Mouse (Mus musculus) left cerebral cortex, adult 11 months (tissue): ENCODE data around the gene Marcks.
A peak's percentile ranks its signal among the peaks of the same experiment; 100 is the strongest.
"Not testable (repeated sequence)": the region's sequence is repeated elsewhere in the genome, so short reads cannot be mapped to it uniquely, and the experiment has no call there.

Experiments used
- DNase-seq: peaks from one replicate; pipeline ENCODE4 v3.0.0; 2022; ENCODE audit warnings: low spot score

The Marcks gene

DNA sequence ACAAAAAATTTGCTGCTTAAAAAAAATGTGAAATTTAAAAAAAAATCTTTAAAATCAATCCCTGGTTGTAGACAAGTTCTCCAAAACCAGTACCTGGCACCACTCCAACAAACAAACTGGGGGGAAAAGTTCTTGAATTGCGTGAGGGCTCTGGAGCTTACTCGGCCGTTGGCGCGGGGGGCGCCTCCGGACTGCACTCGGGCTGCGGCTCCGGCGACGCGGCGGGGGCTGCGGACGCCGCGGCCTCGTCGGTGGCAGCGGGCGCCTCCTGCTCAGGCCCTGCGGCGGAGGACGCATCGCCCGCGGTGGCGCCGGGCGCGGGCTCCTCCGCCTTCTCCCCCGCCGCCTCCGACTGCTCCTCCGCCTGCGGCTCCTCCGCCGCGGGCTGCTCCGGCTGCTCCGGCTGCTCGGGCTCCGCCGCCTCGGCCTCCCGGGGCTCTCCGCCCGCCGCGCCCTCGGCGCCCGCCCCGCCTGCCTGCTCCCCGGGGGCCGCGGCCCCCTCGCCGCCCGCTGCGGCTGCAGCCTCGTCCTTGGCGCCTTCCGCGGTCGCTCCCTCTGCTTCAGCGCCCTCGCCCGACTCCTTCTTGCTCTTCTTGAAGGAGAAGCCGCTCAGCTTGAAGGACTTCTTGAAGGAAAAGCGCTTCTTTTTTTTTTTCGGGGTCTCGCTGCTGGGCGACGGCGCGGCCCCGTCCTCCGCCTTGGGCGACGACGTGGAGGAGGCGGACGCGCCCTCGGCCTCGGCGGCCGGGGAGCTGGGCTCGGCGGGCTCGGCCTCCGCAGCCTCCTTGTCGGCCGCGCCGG is 2.6 kb downstream of the Marcks start:
- peak; percentile 10 for DNase-seq

DNA sequence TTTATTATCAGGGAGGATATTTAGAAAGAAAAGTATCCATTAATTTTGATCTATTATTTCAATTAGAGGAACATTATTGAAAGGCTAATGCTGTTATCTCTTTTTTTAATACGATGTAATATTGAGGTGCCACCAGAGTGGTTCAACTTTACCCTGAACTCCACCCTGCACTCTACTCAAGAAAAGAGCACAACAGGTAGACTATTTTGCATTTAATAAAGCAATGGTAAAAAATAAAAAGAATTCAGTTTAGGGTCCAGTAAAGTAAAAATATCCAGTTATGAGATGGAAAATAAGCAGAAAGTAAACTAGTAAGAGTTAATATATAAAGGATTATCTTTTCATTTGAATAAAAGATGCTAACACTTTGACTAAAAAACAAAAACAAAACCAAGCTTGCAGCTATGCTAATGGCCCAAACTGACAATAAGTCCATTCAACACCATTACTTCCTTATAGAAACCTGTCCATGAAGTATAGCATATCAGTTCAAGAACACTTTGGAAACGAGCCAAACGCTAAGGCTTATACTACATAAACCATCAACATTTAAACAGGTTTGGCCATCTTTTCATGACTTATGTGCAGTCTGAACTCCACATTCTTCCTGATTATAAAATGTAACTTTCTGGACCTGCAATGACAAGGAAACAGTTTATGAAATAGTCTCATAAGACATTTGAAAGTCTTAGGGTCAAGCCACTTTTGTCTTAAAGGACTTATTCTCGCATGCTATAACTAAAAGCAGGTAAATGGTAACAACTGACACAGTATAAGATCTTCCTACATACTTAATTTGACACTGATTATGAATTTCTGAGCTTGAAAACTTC is 4.6 kb downstream of the Marcks start:
- DNase-seq: no peak

DNA sequence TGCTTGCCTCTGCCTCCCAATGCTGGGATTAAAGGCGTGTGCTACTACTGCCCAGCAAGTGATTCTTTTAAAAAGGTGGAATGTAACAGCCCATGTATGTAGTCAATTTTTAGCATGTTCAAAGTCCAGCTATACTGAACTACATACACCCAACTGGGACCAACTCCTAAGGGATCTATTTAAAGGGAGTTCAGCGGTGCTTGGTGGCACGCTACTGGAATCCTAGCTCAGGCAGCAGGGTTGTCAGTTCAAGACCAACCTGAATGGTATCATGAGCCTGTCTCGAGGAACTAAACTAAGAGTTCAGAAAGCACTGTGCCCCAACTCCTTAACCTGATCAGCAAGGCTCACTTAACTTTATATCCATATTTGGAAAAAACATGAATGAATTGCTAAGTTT is 6.0 kb downstream of the Marcks start:
- DNase-seq: no peak

DNA sequence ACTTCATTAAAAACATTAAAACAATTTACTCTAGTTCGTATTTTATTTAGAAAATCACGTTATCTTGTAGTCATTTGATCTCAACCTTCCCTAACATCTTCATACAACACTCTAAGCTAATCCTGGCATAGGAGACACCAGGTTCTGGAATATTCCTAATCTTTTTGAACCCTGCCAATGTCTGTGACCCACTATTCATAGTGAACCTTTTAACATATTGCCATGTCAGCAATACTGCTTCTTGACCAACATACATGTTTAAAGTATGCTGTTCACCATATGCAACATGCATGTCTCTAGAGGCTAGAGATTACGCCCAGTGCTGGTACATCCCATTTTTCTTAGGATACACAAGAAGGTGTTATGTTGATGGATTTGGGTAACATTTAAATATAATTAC is 9.1 kb downstream of the Marcks start:
- no peak for DNase-seq

DNA sequence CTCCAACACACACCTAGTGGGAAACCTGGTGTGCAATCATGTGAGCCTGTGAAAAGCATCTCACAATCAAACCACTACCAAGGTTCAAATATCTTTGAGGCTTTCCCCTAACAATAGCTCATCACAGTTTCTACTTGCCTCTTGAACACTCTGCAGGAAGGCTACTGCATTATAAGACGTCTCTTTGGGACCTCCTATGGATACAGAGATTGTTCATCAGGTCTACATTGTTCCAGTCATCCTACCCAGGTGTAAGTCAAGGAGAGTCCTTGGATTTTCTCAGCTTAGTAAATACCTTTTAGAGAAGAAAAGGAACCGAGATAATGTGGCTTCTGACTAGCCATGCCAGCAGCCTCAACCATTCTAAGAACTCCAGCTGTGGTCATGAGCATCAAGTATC is 23.4 kb downstream of the Marcks start:
- DNase-seq: no peak

DNA sequence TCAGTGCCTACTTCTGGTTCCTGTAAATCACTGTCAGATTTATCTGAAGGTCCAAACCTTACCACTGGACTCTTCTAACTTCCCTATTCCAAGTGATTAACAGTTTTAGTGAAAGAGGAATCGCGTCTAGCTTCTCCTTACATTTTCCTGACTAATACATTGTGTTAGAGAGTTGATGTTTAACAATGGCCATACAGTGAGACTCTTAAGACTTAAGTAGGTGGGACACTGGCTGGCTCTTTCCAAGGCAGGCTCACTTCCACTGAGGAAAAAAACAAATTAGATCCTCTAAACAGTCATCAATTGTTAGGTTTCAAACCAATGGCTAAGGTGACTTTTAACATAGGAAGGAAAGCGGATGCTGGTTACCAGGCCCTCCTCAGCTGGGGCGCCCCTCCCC is 25.9 kb downstream of the Marcks start:
- no peak for DNase-seq

DNA sequence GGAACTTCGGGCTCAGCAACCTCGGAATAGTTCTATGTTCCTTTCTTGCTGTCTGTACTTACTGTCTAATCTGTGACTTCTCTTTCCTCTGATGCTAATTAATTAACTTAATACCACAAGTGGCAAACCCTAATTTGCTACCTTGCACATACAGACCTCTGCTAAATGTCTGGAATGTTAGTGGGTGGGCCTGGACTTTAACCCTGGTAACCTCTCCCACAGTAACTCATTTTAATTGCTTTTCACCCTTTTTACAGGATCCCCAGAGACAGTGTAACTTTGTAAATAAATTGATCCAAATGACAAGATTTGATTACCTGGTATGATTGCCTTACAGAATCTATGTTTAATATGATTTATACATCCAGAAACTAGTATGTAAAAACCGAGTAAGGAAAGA is 26.4 kb downstream of the Marcks start:
- no peak for DNase-seq

DNA sequence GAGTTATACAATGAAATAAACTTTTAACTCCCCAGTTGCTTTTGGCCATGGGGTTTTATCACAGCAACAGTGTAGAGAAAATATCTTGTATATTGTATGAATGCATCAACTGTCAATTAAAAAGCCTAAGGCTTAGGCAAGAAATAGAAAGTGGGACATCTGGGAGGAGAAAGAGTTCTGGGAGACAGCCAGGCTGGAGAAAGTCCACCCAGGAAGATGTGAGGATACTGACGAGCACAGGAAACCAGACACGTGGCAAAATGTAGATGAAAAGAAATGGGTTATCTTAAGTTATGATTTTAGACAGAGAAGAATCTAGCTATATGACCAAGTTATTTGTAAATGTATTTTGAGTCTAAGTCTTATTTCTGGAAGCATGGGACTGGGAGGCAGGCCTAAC is 27.3 kb downstream of the Marcks start:
- no peak for DNase-seq

DNA sequence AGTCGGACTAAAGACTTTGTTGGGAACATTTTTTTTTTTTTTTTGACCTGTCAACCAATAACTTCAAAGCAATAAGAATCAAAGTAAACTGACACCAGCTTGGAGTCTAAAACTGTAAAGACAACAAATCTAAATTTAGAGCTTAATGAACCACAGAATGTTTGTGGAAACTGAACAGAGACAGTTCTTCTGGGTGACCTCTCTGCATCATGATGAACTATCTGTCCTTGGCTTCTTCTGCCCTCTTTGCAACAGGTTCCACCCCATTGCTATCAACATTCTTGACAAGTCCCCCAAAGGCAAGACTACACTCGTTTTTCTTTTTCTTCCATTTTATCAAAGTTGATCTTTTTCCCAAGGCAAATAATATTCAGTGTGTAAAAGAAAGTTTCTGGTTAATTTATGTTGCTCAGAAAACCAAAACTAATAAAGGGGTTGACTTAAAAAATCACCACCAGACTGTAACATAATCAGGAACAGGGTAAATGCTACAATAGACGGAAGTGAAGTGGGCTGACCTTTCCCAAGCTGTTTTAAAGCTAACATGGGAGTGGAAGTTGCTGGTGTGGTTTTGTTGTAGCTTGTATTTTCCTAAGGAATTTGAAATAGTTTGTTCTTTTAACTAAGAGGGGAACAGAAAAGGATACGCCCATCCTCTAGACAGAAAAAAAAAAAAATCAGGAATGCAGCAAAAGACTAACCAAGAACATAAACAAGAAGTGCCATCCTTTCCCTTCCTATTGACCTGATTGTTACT is 31.7 kb downstream of the Marcks start:
- DNase-seq: no peak

DNA sequence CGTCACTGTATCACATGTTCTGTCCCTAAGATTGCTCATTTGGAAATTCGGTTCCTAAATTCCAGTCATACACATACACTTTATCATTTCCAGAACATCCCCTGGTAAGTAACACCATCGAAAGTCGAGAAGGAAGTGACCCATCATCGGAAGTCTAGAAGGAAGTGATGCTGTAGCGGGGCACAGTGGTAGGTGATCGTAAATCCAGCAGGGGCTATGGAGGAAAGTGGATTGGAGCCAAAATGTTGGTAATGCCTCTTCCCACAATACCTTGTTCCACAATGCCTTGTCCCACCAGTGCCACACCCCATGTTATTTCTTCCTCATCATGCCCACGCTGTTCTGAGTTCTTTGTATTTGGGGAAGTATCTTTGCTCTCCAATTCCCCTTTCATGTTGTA is 32.4 kb downstream of the Marcks start:
- no peak for DNase-seq

DNA sequence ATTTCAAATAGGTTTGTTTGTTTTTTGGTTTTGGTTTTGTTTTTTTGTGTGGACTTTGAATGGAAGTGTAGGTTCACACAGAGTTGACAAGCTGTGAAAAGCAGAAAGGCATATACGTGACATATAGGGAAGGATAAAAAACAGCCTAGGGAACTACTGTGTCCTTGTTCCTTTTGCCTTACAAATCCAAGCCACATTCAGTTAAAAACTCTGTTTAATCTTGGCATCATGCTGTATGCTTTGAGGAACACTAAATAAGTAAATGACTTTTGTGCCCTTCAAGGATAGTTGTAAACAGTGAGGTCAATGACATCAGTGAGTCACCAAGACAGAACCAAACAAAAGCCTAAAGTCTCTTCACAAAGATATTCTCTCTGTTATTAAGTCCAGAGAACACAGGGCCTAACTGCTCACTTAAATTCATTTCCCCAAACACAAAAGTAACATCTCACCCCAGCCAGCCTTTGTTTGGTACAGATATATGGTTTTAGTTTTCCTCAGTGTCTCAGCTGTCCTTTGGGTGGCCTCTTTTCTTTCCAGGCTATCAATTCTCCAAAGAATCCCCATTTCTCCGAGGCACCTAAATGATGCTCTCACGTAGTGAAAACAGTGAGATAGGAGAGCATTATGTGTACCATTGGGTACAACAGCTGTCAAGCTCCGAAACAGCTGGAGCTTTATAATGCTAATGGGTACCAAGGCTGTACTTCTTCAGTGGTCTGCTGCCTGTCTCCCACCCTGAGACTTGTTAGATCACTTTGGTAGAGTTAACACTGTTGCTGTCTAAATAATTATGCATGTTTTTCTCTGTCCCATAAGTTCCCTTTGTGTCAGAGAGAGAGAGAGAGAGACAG is 36.3 kb downstream of the Marcks start:
- no peak for DNase-seq

DNA sequence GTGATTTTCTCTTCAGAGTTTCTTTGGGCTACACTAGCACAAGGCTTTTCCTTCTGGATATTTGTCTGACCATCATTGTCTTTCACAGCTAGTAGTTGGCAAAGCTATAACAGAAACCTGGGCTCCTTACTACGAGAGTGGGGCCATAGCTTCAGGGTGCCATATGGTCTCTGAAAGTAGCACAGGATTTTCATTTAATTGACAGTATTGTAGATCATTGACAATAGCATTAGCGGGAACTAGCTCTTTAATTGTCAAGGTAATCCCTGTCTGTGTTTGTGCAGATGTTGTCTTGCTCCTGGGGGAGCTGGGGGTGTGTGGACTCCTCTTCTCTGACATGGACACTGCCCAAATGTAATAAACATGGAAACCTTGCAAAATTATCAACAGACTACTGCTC is 37.0 kb downstream of the Marcks start:
- no peak for DNase-seq

DNA sequence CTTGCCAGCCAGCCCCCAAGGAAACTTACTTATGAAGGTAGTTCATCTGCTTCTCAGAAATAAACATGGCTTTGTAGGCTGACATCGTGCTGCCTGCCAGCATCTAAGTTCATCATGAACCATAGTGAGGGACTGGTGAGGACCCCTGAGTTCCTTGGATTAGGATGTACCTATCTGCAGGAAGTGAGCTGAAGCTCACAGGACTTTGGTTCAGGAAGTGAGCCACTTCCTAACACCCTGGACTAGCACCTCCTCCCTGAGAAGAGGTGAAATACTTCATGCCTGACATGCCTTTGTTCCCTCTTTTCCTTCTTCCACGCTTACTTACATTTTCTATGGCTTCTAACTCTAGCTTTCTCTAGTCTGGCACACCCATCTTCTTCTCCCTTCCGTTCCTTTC is 42.2 kb downstream of the Marcks start:
- no peak for DNase-seq

DNA sequence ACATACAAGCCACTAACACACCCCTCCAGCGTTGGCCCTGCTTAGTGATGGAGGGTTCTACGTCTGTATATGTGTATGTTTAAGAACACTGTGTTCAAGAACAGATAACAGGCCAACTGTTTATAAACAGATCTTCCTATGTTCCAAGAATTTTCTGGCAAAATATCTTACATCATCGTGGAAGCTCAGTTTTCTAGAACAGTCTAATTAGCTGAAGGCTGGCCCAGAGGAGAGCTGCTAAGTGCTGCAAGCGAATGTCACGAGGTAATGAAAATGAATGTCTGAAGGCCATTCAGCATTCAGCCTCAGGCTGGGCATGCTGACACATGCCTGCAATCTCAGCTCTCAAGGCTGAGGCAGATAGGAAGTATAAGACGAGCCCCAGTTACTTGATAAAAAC is 42.9 kb downstream of the Marcks start:
- DNase-seq: no peak

DNA sequence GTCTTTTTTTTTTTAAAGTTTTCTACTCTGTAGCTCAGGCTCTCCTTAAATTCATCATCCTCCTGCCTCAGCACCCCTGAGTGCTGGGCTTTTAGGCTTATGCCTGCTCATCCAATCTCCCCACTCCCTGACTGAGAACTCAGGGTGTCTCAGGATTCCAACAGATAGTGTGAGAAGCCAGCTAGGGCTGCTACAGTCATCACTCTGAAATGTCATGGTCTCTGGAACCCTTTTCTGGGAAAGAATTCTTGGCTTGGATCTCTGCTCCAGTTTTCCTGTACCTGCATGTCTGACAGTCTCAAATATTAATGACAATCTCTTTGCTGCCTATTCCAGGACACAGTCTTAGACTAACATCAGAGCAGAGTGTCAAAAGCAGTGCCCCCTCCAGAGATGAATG is 45.4 kb downstream of the Marcks start:
- no peak for DNase-seq

DNA sequence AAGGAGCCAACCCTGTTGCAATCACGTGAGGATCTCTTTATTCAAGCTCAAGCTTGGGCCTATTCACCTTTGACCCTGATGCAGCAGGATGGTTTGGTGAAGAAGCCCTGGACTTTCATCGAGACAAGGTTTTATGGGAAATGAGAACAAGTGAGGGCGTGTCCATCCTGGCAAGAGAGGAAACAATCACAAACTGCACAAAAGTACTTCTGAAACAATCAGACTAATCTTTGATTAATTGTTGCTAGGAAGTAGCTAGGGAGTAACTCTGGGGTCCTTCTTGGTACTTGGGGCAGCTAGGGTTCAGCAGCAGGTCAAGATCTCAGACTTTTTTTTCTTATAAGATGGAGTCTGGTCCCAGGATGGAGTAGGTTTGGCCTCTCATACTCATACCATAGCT is 48.3 kb downstream of the Marcks start:
- DNase-seq: no peak

DNA sequence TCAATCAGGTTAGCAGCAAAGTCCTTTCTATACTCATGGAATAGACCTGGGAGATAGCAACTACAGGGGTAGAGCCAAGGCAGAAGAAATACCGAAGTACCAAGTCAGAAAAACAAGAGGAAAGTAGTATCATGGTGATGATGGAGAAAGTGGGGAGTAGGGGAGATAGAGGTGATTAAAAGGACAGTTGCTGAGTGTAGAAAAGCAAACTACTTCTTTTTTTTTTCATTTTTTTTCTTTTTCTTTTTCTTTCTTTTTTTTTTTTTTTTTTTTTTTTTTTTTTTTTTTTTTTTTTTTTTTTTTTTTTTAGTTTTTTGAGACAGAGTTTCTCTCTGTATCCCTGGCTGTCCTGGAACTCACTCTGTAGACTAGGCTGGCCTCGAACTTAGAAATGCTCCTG is 54.6 kb downstream of the Marcks start:
- DNase-seq: not testable (repeated sequence)
